Comparison of ENCODE assay signal across 21 mouse cellular contexts in the genomic region with DNA sequence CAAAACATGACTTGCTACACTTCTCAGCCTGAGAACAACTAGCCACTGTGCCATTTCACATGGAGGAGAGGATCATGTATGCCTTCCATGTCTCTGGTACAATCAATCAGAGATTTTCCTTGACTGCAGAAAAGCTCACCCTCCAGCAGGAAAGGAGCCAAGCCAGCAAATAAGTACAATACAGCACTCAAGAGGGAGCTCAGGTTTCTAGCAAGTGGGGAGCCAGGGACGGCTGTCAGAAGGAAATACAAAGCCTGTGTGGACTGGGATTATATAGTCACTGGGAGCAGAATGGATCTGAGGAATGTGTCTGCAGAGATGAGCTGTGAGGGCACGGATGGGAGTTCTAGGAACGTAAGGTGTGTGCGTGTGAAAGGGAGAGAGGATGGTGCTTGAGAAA.
A peak's percentile ranks its signal among the peaks of the same experiment; 100 is the strongest.
DNase-seq lines count a peak whose midpoint lies in the region; ATAC-seq lines count a peak whose summit lies in the region.
"Had no signal": no experiment of that assay in that cellular context is flagged by ENCODE, and none has a peak within 500 bp of the region (broad histone marks: within the 10 kb centered on the region; RNA-seq: fewer than 3 reads in every experiment).

No protein-coding gene starts in this region.

- H3K9me3 ChIP-seq in hindbrain, embryonic 15.5 days: no peaks in the 10 kb centered on the region
- H3K9me3 ChIP-seq in hindbrain, embryonic 12.5 days (replicated peaks): no peaks in the 10 kb centered on the region
- H3K9me3 ChIP-seq in midbrain, embryonic 13.5 days: no peaks in the 10 kb centered on the region
- no peaks in the 10 kb centered on the region for H3K9me3 ChIP-seq in midbrain, embryonic 15.5 days
- H3K9me3 ChIP-seq in embryonic facial prominence, embryonic 13.5 days: no peaks in the 10 kb centered on the region
- H3K9me3 ChIP-seq in limb, embryonic 15.5 days: no peaks in the 10 kb centered on the region
- H3K9me3 ChIP-seq: forebrain, embryonic 10.5 days; heart, embryonic 10.5 days; lung, embryonic 15.5 days had no signal

- no peak overlapping the region for H3K4me2 ChIP-seq in hindbrain, embryonic 15.5 days
- no peak overlapping the region for H3K4me2 ChIP-seq in hindbrain, embryonic 12.5 days (replicated peaks)
- no peak overlapping the region for H3K4me2 ChIP-seq in midbrain, embryonic 13.5 days (replicated peaks)
- H3K4me2 ChIP-seq in midbrain, embryonic 15.5 days: no peak overlapping the region
- no peak overlapping the region for H3K4me2 ChIP-seq in embryonic facial prominence, embryonic 13.5 days
- no peak overlapping the region for H3K4me2 ChIP-seq in limb, embryonic 15.5 days
- H3K4me2 ChIP-seq: liver, embryonic 11.5 days; lung, embryonic 15.5 days had no signal

- peak overlapping the region; percentile 35 for H3K27ac ChIP-seq in hindbrain, embryonic 15.5 days (replicated peaks)
- no peak overlapping the region for H3K27ac ChIP-seq in hindbrain, embryonic 12.5 days
- H3K27ac ChIP-seq in midbrain, embryonic 13.5 days: 0 out of 2 replicates have a peak overlapping the region, but pooled peaks have one; percentile 5
- no peak overlapping the region for H3K27ac ChIP-seq in midbrain, embryonic 15.5 days
- 0 out of 2 replicates have a peak overlapping the region, but pooled peaks have one; percentile 3 for H3K27ac ChIP-seq in embryonic facial prominence, embryonic 13.5 days
- H3K27ac ChIP-seq in limb, embryonic 15.5 days: 0 out of 2 replicates have a peak overlapping the region, but pooled peaks have one; percentile 18
- H3K27ac ChIP-seq: forebrain, embryonic 10.5 days; heart, embryonic 10.5 days; lung, embryonic 15.5 days had no signal

- no peaks in the 10 kb centered on the region for H3K36me3 ChIP-seq in hindbrain, embryonic 15.5 days
- no peaks in the 10 kb centered on the region for H3K36me3 ChIP-seq in hindbrain, embryonic 12.5 days
- H3K36me3 ChIP-seq in midbrain, embryonic 13.5 days: no peaks in the 10 kb centered on the region
- H3K36me3 ChIP-seq in midbrain, embryonic 15.5 days (replicated peaks): no peaks in the 10 kb centered on the region
- H3K36me3 ChIP-seq in embryonic facial prominence, embryonic 13.5 days: no peaks in the 10 kb centered on the region
- no peaks in the 10 kb centered on the region for H3K36me3 ChIP-seq in limb, embryonic 15.5 days
- H3K36me3 ChIP-seq: forebrain, embryonic 10.5 days; heart, embryonic 10.5 days; lung, embryonic 15.5 days had no signal

- H3K27me3 ChIP-seq in hindbrain, embryonic 15.5 days: no peaks in the 10 kb centered on the region
- no peaks in the 10 kb centered on the region for H3K27me3 ChIP-seq in hindbrain, embryonic 12.5 days
- no peaks in the 10 kb centered on the region for H3K27me3 ChIP-seq in midbrain, embryonic 13.5 days
- H3K27me3 ChIP-seq in midbrain, embryonic 15.5 days (replicated peaks): no peaks in the 10 kb centered on the region
- H3K27me3 ChIP-seq in embryonic facial prominence, embryonic 13.5 days: no peaks in the 10 kb centered on the region
- H3K27me3 ChIP-seq in limb, embryonic 15.5 days: no peaks in the 10 kb centered on the region
- H3K27me3 ChIP-seq: lung, embryonic 15.5 days had no signal

- no peak overlapping the region for H3K4me3 ChIP-seq in hindbrain, embryonic 15.5 days
- H3K4me3 ChIP-seq in hindbrain, embryonic 12.5 days: no peak overlapping the region
- no peak overlapping the region for H3K4me3 ChIP-seq in midbrain, embryonic 13.5 days (replicated peaks)
- no peak overlapping the region for H3K4me3 ChIP-seq in midbrain, embryonic 15.5 days
- H3K4me3 ChIP-seq in embryonic facial prominence, embryonic 13.5 days: no peak overlapping the region
- H3K4me3 ChIP-seq in limb, embryonic 15.5 days: no peak overlapping the region
- H3K4me3 ChIP-seq: forebrain, embryonic 10.5 days; heart, embryonic 10.5 days; lung, embryonic 15.5 days; myocyte had no signal

- no peak overlapping the region for H3K9ac ChIP-seq in hindbrain, embryonic 15.5 days
- no peak overlapping the region for H3K9ac ChIP-seq in hindbrain, embryonic 12.5 days
- no peak overlapping the region for H3K9ac ChIP-seq in midbrain, embryonic 13.5 days (replicated peaks)
- no peak overlapping the region for H3K9ac ChIP-seq in midbrain, embryonic 15.5 days
- H3K9ac ChIP-seq in embryonic facial prominence, embryonic 13.5 days: no peak overlapping the region
- H3K9ac ChIP-seq in limb, embryonic 15.5 days: 0 out of 2 replicates have a peak overlapping the region, but pooled peaks have one; percentile 0
- H3K9ac ChIP-seq: forebrain, postnatal 0 days; lung, embryonic 15.5 days had no signal

- WGBS in hindbrain, embryonic 15.5 days: 75% methylated on average over 4 of the region's 4 CpGs
- WGBS in hindbrain, embryonic 12.5 days: 66% methylated on average over 4 of the region's 4 CpGs
- 65% methylated on average over 4 of the region's 4 CpGs for WGBS in midbrain, embryonic 13.5 days
- WGBS in midbrain, embryonic 15.5 days: 60% methylated on average over 4 of the region's 4 CpGs
- 46% methylated on average over 4 of the region's 4 CpGs for WGBS in embryonic facial prominence, embryonic 13.5 days
- WGBS in limb, embryonic 15.5 days: 44% methylated on average over 4 of the region's 4 CpGs

- peaks cover 9% of the 10 kb centered on the region; the same call in 1 of the 2 replicates for H3K4me1 ChIP-seq in hindbrain, embryonic 15.5 days (replicated peaks)
- no peaks in the 10 kb centered on the region for H3K4me1 ChIP-seq in hindbrain, embryonic 12.5 days
- 0 out of 2 replicates have a peak, but pooled peaks cover 4% of the 10 kb centered on the region for H3K4me1 ChIP-seq in midbrain, embryonic 13.5 days (replicated peaks)
- no peaks in the 10 kb centered on the region for H3K4me1 ChIP-seq in midbrain, embryonic 15.5 days
- H3K4me1 ChIP-seq in embryonic facial prominence, embryonic 13.5 days: peaks cover 17% of the 10 kb centered on the region
- peaks cover 13% of the 10 kb centered on the region for H3K4me1 ChIP-seq in limb, embryonic 15.5 days
- H3K4me1 ChIP-seq: lung, embryonic 15.5 days had no signal

- intact Hi-C loops in heart, postnatal 10 days (cut with DNase I): no loop called here

- no peak for DNase-seq in urinary bladder, adult 2 months (ENCODE audit: low spot score)
- no peak for DNase-seq in heart, postnatal 10 days
- DNase-seq: B cell, adult 2 months; cerebellum, adult 2 months; forebrain, postnatal 0 days; kidney, adult 2 months; kidney, postnatal 10 days; layer of hippocampus, postnatal 36 days; thymus, postnatal 25 days had no signal

- peak; percentile 60; the same call in 1 of the 2 replicates for ATAC-seq in hindbrain, embryonic 15.5 days (ENCODE audit: low FRiP score, low read depth)
- no peak for ATAC-seq in hindbrain, embryonic 12.5 days (ENCODE audit: low FRiP score)
- ATAC-seq in midbrain, embryonic 13.5 days: no peak
- no peak for ATAC-seq in midbrain, embryonic 15.5 days (replicated peaks)
- ATAC-seq in embryonic facial prominence, embryonic 13.5 days (ENCODE audit: insufficient number of reproducible peaks, insufficient read depth, low FRiP score, low TSS enrichment, low read depth): no peak
- no peak for ATAC-seq in limb, embryonic 15.5 days (ENCODE audit: insufficient number of reproducible peaks, low FRiP score, low TSS enrichment, low read depth)
- ATAC-seq: inflammation-experienced regulatory T-cells, adult 6 months had no signal

Comparison
In these comparisons a context has a peak if more than half of its experiments do, and no peak if none do; other contexts are left out.
1. H3K27ac ChIP-seq: peak in hindbrain, embryonic 15.5 days (single experiment), midbrain, embryonic 13.5 days (single experiment), embryonic facial prominence, embryonic 13.5 days (single experiment) and limb, embryonic 15.5 days (single experiment); none in hindbrain, embryonic 12.5 days (single experiment) and midbrain, embryonic 15.5 days (single experiment).